Mouse (Mus musculus) limb, embryonic 14.5 days (tissue): ENCODE data around the gene Galt. TPM values are rescaled to one million over a fixed set of nuclear protein-coding genes. Genes with fewer than 3 reads are reported as not detected.
A peak's percentile ranks its signal among the peaks of the same experiment; 100 is the strongest.

Experiments used
- ATAC-seq: fragments of 200-750 bp; cut with Nextera tagmentation; 2 replicates; pipeline ENCODE4 v1.8.0; 2017; ENCODE audit warnings: low read depth, moderate number of reproducible peaks, moderate TSS enrichment; ENCODE audit not compliant: low FRiP score
- DNase-seq: peaks from one replicate; pipeline ENCODE4 v3.0.0-alpha.2; 2015; ENCODE audit warnings: low spot score
- H3K27ac ChIP-seq: fragments of 300-500 bp; sonication (generic); replicated peaks from 2 replicates; pipeline ENCODE4 v1.5.1; 2014; ENCODE audit warnings: low read depth, mild to moderate bottlenecking, low read length, moderate library complexity, mixed read lengths
- H3K27me3 ChIP-seq: fragments of 300-500 bp; sonication (generic); 2 replicates; pipeline ENCODE4 v1.6.1; 2014; ENCODE audit warnings: low read length, mixed read lengths; ENCODE audit not compliant: control insufficient read depth, insufficient read depth
- H3K36me3 ChIP-seq: fragments of 300-500 bp; sonication (generic); 2 replicates; pipeline ENCODE4 v1.6.1; 2014; ENCODE audit warnings: mild to moderate bottlenecking, low read length, moderate library complexity, mixed read lengths; ENCODE audit not compliant: control insufficient read depth, insufficient read depth
- H3K4me1 ChIP-seq: fragments of 300-500 bp; sonication (generic); 2 replicates; pipeline ENCODE4 v1.6.1; 2014; ENCODE audit warnings: antibody characterized with exemption, low read length, mixed read lengths; ENCODE audit not compliant: control insufficient read depth, insufficient read depth
- H3K4me2 ChIP-seq: fragments of 300-500 bp; sonication (generic); replicated peaks from 2 replicates; pipeline ENCODE4 v1.6.1; 2014; ENCODE audit warnings: low read depth, mild to moderate bottlenecking, low read length, moderate library complexity; ENCODE audit not compliant: severe bottlenecking
- H3K4me3 ChIP-seq: fragments of 300-500 bp; sonication (generic); replicated peaks from 2 replicates; pipeline ENCODE4 v1.5.1; 2014; ENCODE audit warnings: low read length
- H3K9ac ChIP-seq: fragments of 300-500 bp; sonication (generic); 2 replicates; pipeline ENCODE4 v1.6.1; 2014; ENCODE audit warnings: mild to moderate bottlenecking, low read depth, low read length, moderate library complexity; ENCODE audit not compliant: severe bottlenecking
- H3K9me3 ChIP-seq: fragments of 300-500 bp; sonication (generic); 2 replicates; pipeline ENCODE4 v1.6.1; 2016; ENCODE audit warnings: low read length; ENCODE audit not compliant: control insufficient read depth
- POLR2A ChIP-seq: fragments of 200-500 bp; IDR thresholded peaks from 2 replicates; pipeline ENCODE4 v1.8.0; 2012; ENCODE audit warnings: inconsistent platforms, mild to moderate bottlenecking, moderate library complexity, borderline replicate concordance; ENCODE audit not compliant: insufficient read depth, insufficient read length; ENCODE audit errors: extremely low read depth
- WGBS: fragments of 180-500 bp; shearing (Covaris S2); extraction: QIAGEN DNeasy Blood & Tissue Kit; methylation state at CpG from one replicate; pipeline ENCODE4 v1.1.7; 2014; 5-methylcytosine and 5-hydroxymethylcytosine counted together
- polyA plus RNA-seq, 2 experiments: library from polyadenylated mRNA; depleted of rRNA in 1 of 2; stranded (reverse) in 1 of 2; unstranded in 1 of 2; fragments of >200 nt; fragmentation: Nextera tagmentation in 1 of 2; extraction: Ambion mirVana in 1 of 2; gene quantifications; 2 replicates each; pipeline versions ENCODE4 v1.2.1 to v1.2.3; 2012 to 2014

The Galt gene
- polyA plus RNA-seq, 2 experiments = 39.5 to 83.3 TPM

DNA sequence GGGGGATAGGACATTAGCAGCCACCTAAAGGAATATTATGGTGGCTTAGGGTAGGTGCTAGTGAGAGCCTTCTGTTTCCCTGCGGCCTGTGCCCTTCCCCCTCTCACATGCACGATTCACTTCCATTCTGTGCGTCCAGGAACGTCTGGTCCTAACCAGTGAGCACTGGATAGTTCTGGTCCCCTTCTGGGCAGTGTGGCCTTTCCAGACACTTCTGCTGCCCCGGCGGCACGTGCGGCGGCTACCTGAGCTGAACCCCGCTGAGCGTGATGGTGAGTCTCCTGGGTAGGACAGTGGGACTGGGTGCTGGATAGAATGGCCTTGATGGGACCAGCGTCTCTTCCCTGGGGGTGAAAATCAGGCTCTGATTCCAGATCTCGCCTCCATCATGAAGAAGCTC is 2.3 kb downstream of the Galt start:
- H3K4me2 ChIP-seq = no peak overlapping the region
- H3K4me1 ChIP-seq = peaks cover 30% of the 10 kb centered on the region
- H3K9ac ChIP-seq = no peak overlapping the region
- H3K36me3 ChIP-seq = peaks cover 16% of the 10 kb centered on the region; the same call in 1 of the 2 replicates
- no peaks in the 10 kb centered on the region for H3K27me3 ChIP-seq
- 92% methylated on average over 13 of the region's 13 CpGs for whole genome bisulfite sequencing
- no peaks in the 10 kb centered on the region for H3K9me3 ChIP-seq
- H3K4me3 ChIP-seq = no peak overlapping the region
- ATAC-seq (no peak), DNase-seq (no peak)
- TF ChIP-seq POLR2A = no peak
- H3K27ac ChIP-seq = no peak overlapping the region

DNA sequence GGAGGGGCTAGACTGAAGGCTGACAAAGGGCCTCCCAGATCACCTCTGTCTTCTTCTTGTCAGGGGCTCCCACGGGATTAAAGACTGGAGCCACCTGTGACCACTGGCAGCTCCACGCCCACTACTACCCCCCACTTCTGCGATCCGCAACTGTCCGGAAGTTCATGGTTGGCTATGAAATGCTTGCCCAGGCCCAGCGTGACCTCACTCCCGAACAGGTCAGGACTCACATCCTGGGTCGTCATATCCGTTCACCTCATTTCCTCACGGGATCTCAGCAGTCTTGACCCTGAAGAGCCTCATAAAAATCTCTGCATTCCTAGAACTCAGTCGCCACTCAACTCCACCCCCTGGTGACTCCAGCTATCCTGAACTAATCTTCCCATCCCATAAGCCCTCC is 3.0 kb downstream of the Galt start:
- H3K4me1 ChIP-seq = peaks cover 30% of the 10 kb centered on the region
- no peaks in the 10 kb centered on the region for H3K9me3 ChIP-seq
- no peak for ATAC-seq

DNA sequence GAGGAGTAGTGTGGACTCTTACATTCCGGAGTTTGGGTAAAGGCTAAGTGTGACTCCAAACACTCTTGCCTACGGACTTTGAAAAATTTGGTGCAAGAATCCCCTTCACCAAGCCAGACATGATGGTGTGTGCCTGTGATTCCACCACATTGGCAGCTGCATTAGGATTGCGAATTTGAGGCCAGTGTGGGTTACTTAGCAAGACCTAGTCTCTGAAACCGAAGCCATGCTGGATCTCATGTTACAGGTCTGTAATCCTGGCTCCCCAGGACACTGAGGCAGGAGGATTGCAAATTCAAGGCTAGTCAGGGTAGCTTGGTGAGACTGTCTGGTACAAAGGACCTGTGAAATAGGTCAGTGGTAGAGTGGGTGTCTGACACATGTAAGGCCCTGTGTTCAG is 3.7 kb downstream of the Galt start:
- ATAC-seq (no peak), DNase-seq (no peak)
- no peak for TF ChIP-seq POLR2A
- peaks cover 16% of the 10 kb centered on the region; the same call in 1 of the 2 replicates for H3K36me3 ChIP-seq
- no peak overlapping the region for H3K4me3 ChIP-seq
- no peak overlapping the region for H3K9ac ChIP-seq
- H3K27me3 ChIP-seq = no peaks in the 10 kb centered on the region
- H3K4me2 ChIP-seq = no peak overlapping the region
- no peak overlapping the region for H3K27ac ChIP-seq
- no peaks in the 10 kb centered on the region for H3K9me3 ChIP-seq
- 84% methylated on average over 4 of the region's 4 CpGs for WGBS
- peaks cover 30% of the 10 kb centered on the region for H3K4me1 ChIP-seq

More for the DNA sequence above, 3.0 kb downstream of the Galt start:
- Histone ChIP-seq H3K27ac (no peak overlapping the region), H3K4me3 (no peak overlapping the region), H3K4me2 (no peak overlapping the region), H3K36me3 (peaks cover 16% of the 10 kb centered on the region; the same call in 1 of the 2 replicates), H3K27me3 (no peaks in the 10 kb centered on the region), H3K9ac (no peak overlapping the region)
- TF ChIP-seq POLR2A = no peak
- DNase-seq = no peak
- 71% methylated on average over 11 of the region's 11 CpGs for WGBS

DNA sequence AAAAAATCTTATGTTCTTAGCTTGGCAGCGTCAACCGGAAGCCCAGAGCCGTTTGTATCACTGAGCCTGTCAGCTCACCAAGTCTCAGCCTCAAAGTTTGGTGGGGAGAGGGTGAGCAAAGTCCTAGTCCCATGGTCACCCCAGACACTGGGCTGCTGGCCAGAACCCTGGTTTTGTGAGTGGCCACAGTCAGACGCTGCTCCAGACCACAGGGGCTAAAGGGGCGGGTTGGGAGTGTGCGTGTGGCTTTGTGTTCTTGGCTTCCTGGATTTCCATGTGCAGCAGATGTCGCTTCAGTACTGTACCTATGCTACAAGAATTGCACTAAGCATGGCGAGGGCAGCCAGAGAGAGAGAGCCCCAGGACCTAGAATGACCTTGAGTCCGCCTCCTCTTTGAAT is 4.2 kb downstream of the Galt start:
- Histone ChIP-seq H3K4me2 (no peak overlapping the region), H3K27ac (no peak overlapping the region), H3K9me3 (no peaks in the 10 kb centered on the region), H3K4me1 (peaks cover 30% of the 10 kb centered on the region), H3K36me3 (peaks cover 16% of the 10 kb centered on the region; the same call in 1 of the 2 replicates), H3K27me3 (no peaks in the 10 kb centered on the region), H3K4me3 (no peak overlapping the region), H3K9ac (no peak overlapping the region)
- no peak for DNase-seq
- WGBS = 84% methylated on average over 9 of the region's 9 CpGs
- no peak for ATAC-seq
- TF ChIP-seq POLR2A = no peak

DNA sequence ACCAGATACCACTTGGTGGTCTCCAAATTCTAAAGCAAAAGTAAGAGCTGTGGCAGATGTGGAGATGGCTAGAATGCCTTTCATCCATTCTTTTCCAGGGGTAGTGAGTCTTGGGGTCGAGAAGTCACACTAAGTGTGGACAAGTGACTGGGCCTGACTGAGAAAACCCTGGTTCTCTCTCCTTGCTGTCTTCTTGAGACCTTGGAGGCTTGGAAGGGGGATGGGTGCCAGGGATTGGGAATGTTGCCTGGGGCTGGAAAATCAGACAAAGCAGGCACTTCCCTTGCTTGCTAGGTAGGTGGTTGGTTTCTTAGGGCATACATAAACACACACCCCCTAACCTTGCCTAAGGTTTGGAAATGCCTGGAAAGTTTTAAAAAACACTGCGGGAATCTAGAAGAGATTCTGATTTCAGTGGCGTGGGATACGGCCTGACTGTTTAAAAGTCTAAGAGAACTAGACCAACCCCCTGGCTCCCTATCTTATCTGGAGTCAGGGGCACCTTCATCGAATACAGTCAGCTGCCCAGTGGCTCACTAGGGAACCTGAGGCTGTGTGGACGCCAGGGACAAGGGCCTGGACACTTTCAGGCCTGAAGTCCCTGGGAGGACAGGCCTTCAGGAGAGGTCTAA is 4.7 kb downstream of the Galt start:
- peak overlapping the region; percentile 68 for H3K9ac ChIP-seq
- WGBS = 27% methylated on average over 6 of the region's 6 CpGs
- no peak for TF ChIP-seq POLR2A

More for the DNA sequence above, 4.7 kb downstream of the Galt start:
- peaks cover 16% of the 10 kb centered on the region; the same call in 1 of the 2 replicates for H3K36me3 ChIP-seq
- H3K9me3 ChIP-seq = no peaks in the 10 kb centered on the region
- peak overlapping the region; percentile 76 for H3K4me2 ChIP-seq
- H3K27ac ChIP-seq = peak overlapping the region; percentile 93
- H3K27me3 ChIP-seq = no peaks in the 10 kb centered on the region
- H3K4me3 ChIP-seq = peak overlapping the region; percentile 66
- no peak for ATAC-seq
- DNase-seq = no peak
- H3K4me1 ChIP-seq = peaks cover 28% of the 10 kb centered on the region
